Mouse (Mus musculus) E14TG2a.4 (cell line): Measurements from ENCODE around the gene Mcoln2.

Source experiments
- CTCF ChIP-seq: conservative IDR thresholded peaks from 2 replicates; pipeline ENCODE4 v1.5.1; 2014; ENCODE audit warnings: low read length
- POU5F1 ChIP-seq: IDR thresholded peaks from 2 replicates; pipeline ENCODE4 v1.6.1; 2014; ENCODE audit warnings: low read length, borderline replicate concordance

DNA sequence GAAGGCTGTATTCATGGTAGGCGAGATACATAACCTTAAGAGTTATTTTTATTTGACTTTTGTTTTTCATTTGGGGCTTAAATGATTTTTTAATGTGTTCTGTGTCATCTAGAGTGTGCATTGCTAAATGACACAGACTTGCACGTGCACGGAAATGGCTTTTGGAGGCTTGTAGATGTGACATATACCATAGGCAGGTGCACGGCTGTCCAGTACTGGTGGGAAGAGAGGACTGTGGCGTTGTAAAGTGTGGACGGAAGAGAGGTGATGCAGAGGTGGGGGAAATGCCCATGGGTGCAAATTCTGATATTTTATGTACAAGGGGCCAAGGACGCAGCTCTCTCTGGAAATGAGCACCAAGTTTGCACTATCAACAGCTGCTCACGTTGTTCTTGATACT, 2.1 kb downstream of the Mcoln2 start:
- no peak for TF ChIP-seq CTCF
- no peak for TF ChIP-seq POU5F1
